Mouse (Mus musculus) heart, adult 9 months (tissue): ENCODE measurements around the gene Tpx2.

Source experiments
- DNase-seq, 2 experiments: peaks; one replicate each; pipeline ENCODE4 v3.0.0; 2022; ENCODE audit warnings: low spot score in 2 of 2

The Tpx2 gene

DNA sequence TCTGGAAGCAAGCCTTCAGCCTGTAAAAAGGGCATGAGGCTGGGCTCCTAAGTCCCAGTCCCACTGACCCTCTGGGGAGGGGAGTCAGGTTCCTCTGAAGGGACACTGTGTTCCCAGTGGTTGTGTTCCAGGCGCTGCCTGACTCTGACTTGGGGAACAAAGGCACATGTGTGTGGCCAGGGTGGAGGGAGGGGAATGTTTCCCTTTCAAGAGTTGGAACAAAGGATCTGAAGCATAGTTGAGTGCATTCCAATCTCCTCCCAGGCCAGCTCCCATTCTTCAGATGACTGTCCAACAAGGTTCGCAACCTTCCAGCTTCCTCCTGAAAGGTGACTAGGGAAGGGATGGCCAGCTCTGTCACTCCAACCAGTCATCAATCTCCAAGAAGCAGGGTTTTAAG lies 27.4 kb upstream of the Tpx2 start:
- DNase-seq: peak; percentile 87 to 95

DNA sequence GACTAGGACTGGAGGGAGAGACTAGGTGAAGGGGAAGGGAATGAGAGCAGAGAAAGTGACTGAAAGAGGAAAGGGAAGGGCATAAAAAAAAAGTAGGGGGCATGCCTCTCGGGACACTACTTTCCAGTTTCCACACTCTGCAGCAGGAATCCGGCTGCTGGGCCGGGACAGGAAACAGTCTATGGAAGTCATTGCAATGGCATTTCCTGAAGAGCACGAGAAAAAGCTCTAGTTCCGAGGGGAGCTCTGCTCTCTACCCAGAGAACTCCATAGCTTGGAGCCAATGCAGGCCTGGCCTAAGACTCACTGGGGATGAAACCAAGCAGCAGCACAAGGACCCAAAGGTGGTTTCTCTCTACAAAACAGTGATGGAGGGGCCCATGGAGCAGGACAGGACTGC lies 26.7 kb upstream of the Tpx2 start:
- peak; percentile 88 to 93 for DNase-seq

DNA sequence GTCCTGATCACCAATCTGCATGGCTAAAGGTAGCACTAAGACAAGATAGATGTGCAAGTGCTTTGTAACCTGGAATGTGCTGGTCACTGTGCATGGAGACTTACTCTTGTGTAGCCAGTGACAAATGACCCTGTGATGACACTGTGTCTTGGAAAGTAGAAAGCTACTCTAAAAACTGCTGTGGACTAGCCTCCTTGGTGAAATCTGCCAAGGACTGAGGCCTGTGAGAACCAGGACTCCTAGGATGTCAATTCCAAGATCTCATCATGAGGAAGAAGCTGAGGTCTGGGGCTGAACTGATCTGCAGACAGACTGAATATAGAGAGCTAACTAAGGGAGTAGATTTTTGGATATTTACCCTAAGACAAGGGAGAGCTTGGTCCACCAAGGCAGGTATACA lies 26.2 kb upstream of the Tpx2 start:
- DNase-seq: no peak

DNA sequence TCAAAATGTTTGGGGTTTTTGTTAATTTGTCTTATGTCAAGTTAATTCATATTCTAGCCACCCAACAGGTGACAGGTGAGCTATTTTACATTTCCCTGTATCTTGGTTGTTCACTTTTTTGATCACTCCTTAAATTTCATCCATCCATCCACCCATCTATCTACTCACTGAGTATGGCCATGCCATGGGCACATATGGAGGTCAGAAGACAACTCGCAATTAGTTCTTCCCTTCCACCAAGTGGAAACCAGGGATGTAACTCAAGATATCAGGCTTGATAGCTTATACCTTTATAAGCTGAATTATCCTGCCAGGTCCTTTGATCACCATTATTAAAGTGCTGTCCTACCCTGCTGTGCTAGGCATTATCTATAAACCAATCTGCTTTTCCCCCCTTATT lies 24.0 kb upstream of the Tpx2 start:
- DNase-seq: no peak

DNA sequence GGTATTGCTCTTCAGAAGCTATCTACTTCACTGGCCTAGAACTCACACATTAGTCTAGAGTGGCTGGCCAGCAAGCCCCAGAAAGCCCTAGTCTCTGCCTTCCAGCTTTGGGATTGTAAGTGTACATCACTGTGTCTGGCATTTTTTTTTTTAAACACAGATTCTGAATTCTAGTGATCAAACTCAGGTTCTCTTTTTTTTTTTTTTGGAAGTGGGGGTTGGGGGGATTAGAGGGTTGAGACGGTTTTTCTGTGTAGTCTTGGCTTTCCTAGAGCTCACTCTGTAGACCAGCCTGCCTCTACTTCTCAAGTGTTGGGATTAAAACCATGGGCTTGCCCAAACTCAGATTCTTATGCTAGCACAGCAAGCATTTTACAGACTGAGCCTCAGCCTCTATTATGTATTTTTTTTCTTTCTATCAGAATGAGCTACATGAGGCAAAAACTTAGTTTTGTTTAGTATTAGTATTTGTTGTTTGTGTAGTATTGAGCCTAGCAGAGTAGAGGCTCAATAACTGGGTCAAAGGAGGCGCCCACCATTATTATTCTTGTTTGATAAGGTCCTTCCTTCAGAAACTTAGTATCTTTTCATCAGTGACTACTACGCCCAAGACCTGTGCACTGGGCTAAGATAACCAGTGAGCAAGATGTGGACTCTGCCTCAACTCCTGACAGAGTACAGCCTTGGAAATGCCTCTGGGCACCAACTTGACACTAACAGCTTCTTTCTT lies 23.2 kb upstream of the Tpx2 start:
- DNase-seq: no peak

DNA sequence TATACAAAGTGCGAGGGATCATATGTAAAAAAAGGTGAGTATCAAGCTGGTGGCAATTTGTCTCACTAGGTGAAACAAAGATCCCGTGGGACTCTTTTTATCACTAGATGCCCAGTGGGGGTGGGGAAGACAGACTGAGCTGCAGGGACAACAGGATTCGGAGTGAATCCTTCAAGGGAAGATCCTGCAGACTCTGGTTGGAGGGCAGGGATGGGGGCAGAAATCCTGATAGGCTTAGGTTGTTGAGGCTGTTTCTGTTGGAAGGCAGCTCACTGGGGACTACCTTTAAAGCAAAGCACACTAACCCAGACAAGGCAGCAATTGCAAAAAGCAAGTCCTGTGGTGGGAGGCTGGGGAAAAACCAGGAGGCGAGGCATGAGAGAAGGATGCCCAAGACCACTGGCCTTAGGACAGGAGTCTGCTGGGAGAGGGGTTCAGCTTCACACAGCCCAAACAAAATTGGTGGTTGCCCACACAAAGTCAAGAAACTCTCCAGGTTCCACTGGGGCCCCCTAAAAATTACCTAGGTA lies 22.5 kb upstream of the Tpx2 start:
- no peak for DNase-seq

DNA sequence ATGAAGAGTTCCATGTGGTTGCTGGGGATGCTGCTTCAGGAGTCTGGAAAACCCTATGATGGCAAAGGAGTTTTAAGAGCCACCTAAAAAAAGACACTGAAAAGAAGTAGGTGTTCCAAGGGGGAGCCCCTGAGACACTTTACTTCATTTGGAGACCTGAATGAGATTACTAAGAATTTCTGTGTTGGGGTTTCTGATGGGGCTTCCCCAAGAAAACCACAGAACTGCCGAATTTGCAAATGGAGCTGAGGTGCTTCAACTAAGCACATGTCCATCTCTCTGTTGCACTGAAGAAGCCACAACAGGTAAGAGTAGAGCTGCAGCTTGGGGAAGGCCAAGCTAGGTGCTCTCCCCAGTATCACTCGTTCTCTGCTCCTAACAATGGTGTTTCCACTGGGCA lies 22.1 kb upstream of the Tpx2 start:
- DNase-seq: no peak

DNA sequence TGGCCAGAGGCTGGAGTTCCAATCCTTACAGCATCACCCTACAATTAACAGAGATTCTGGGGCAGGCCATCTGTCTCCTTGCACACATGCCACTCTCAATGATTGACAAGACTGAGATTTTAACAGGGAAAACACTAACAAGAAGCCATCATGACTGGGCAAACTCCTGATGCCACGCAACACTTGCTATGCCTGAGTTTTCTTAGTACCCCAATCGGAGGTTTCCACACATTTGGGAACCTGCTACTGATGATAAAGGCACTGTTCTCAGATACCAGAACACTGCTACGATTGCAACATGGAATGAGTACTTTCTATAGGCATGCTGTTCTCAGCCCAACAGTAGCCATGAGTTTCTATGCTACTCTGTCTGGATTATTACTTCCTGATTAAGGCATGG lies 21.3 kb upstream of the Tpx2 start:
- DNase-seq: no peak

DNA sequence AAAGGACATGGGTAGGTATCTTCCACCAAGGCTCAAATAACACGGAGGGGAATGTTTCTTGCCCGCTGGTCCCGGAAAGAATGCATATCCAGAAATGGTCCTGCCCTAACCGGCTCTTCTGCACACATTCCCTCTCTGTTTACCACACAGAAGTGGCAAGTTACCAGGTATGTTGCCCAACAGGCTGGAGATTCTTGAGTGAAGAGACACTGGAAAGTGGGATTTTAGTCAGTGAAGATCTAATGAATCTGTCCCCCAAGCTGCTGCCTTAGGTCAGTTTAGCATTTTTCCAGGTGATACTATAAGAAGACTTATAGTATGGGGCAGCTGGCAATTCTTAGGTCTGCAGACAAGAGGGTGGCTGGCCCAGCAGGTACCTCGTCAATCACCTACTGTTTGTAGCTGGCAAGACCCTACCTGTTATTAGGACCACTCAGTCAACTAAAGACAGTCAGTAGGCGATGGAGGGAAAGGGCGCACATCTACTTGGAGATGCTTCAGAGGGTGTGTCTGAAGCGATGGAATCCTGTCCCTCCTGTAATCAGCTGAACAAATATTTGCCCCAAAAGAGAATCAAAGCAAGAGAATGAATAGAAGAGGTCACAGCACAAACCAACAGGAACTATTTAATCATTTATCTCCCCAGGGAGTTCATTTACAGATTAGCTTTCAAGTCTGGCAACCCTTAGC lies 20.3 kb upstream of the Tpx2 start:
- DNase-seq: no peak

DNA sequence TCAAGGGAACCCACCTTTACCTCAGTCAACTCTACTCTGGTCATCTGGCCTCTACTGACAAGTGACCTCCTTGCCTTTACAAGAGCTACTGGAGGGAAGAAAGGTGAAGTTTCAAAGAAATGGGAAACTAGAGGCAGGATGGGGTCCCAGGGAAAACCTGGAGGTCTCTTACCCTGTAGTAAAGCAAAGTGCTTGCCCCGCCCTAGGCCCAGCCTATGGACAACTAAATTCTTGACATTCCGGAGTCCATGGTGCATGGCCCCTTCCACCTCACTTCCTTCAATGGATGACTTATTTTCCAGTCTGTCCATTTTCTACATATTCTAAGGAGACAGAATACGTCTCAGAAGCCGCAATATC lies 19.8 kb upstream of the Tpx2 start:
- no peak for DNase-seq

DNA sequence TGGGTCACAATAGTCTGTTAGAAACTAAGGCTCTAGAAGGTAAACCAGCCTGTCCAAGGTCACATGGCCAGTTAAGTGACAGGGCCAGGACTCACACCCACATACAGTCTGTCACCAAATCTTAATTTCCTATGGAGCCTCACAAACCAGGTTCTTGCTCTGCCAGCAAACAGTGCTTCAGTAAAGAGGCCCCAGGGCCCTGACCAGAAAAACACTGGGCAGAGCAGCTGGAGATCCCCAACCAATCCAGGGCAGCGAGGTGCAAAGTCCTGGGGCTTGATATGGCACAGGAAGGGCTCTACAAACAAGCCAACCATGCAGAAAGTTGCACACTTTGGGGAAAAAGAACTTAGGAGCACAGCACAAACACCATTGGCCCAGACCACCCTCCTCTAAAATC lies 19.2 kb upstream of the Tpx2 start:
- no peak for DNase-seq

DNA sequence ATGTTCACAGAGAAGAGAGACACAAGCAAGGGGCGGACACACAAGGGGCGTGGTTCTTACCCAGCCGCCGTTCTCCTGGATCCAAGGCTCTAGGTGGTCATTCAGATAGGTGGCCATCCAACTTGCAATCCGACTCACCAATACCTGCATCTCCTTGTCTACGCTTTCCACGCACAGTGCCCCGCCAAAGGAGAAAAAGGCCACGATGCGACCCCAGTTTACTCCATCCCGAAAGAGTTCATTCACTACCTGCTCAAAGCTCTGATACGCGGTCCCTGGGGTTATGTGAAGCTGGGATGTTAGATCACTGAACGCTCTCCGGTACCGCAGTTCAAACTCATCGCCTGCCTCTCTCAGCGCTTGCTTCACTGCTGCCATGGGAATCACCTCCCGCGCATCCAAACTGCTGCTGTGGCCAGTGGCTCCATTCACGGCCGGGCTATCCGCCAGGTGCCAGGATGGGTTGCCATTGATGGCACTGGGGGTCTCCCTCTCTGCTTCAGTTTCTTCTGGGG lies 18.3 kb upstream of the Tpx2 start:
- no peak for DNase-seq

DNA sequence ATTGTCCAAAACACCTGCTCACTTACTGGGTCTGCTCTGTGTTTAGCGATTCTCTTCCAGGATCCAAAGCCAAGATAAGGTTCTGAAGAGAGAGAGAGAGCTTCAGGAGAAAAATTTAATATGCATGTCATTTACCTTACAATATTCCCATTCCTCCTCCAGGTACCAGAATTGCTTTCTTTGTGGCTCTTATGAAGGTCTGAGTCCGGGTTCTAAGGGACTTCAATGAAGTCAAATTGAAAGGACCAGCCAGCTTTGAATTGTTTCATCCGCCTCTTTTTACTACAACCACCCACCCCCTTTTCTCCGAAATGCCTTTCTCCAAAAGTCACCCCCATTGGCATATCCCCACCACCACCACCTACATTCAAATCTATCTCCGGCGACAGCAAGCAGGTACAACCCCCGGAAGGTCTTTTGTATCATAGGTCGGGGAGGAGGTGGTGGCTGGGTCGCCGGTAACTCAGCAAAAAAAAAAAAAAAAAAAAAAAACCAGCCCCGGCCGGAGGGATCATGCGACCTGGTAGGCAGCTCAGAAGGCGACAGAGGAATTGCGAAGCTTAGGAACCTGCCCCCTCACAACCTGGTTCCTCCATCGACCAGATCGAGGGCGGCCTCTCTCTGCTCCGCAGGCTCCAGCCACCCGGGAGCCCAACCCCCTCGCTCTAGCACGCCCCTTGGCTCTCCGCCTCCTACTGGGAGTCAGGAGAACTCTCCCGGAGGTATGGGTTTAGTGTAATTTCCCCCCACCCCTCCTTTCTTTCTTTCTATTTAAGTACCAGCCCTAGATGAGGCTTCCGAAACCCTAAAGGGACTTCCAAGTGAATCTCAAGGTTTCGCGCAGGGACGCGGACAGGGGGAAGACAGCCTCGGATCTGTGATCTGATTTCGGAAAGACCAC lies 17.5 kb upstream of the Tpx2 start:
- DNase-seq: peak; percentile 94 to 95

DNA sequence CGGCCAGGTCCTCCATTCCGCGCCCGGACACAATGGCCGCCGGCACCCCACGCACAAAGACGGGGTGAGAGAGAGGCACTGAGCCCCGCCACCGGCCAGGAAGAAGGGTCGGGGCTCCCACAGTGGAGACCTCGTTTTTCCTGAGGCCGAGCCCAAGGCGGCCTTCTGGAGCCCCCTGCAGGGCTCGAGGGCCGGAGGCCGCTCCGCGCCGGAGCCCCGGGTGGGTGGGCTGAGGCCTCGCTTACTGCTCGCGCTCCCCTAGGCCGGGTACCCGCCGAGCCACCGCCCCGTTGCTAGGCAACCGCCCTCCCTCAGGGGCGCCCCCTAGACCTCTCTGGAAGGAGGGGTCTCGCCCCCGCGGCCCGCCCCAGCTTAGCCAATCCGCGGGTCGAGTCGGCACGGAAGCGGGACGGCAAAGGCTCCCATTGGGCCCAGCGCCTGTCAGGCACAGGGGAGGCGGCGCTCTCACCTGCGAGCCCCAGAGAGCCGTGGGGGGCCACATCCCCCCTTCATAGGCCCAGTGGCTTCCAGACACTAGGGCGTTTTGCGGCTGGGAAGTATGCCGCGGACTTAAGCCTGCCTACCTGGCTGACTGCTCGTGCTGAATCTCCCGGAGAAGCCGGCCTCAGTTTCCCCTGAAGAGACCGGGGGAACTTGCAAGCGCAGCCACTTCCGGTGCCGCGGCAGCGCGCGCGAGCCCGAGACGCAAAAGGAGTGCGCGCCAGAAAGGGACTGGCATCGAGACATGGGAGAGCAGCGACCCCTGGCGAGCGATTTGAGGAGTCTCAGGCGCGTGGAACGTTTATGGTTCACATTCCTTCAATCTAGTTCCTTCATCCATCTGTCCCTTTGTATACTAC lies 16.5 kb upstream of the Tpx2 start, which contains the start of gene Bcl2l1:
Gene Bcl2l1, minus strand, starts transcription at position 710 of the 860 bp plus-strand sequence.
- peak; percentile 98 to 99 for DNase-seq

DNA sequence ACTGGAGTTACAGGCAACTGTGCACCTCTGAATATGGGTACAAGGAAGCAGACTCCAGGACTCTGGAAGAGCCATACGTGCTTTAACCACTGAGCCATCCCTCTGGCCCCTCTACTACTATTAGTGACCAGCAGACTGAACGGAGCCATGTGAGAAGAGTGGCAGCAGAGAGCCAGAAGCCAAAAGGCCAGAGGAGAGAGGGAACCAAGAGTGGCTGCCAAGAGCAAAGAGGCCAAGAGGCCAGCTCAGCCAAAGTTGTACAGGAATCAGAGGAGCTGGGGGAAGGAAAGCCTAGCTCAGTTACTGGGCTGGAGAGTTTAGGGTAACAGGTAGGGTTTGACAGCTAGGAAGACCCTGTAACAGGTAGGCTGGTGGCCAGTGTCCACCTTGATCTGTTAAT lies 8.5 kb upstream of the Tpx2 start:
- no peak for DNase-seq

DNA sequence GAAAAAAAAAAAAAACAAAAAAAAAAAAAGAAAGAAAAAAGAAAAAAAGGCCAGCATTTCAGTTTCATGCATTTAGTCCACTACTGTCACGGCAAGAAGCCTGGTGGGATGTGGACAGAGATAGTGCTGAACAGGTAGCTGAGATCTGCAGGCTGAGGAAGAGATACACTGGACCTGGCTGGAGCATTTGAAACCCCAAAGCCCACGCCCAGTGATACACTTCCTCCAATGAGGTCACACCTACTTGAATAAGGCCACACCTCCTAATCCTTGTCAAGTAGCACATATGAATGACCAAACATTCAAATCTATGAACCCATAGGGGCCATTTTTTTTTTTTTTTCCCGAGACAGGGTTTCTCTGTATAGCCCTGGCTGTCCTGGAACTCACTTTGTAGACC lies 5.0 kb upstream of the Tpx2 start:
- DNase-seq: no peak

DNA sequence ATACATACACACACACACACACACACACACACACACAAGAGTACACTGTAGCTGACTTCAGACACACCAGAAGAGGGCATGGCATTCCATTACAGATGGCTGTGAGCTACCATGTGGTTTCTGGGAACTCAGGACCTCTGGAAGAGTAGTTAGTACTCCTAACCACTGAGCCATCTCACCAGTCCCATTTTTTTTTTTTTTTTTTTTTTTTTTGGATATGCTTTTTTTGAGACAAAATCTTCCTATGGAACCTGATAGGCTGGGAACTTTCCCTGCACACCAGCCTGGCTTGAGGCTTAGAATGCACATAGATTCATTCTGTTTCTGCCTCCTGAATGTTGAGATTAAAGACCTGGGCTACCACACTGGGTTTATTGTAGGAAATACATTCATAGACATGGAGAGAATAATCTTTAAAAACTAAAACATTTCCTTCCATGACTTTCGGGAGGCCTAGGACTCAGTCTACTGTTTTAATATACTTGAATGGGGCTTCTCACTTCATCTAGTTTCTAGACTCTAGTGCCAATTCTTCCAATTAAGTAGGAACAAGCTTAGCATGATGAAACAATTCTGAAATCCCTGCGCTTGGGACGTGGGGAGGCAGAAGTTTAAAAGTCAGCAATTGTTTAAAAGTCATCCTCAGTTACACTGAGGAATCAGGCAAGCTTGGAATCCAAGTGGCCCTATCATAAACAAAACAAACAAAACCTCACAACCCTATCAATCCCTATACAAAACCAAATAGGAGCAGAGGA lies 528 bp upstream of the Tpx2 start:
- no peak for DNase-seq

DNA sequence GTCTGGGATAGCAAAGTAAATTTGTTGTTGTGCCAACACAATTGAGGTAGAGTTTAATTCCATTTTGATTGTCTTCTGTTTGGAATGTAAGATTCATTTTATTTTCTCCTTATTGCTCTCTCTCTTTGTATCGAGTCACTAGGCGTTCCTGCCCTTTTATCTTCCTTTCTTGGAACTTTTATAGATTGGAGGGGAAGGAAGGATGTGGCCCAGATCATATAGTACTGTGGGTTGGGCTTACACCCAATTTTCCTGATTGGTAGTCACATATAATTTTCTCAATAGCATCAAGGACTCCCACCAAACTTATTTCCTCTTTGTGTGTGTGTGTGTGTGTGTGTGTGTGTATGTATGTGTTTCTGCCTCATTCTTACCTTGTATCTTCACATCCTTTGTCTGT lies 702 bp downstream of the Tpx2 start:
- no peak for DNase-seq

DNA sequence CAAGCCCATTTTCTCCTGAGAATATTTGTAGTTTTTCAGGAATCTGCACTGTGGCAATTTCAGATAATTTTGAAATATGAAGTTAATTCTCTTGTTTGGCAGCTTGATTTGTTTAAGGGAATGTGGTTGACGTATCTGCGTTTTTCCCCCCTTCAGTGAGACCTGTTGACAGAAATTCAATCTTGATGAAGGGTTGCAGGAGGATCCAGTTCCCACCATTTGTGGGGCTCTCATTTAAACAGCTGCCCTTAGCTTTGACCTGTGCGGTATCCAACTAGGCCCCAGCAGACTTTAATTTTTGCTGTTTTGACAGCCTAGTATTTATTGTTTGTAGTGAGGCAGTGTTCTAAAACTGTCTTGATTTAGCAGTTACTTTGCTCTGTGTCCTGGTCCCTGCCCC lies 11.7 kb downstream of the Tpx2 start:
- DNase-seq: no peak

DNA sequence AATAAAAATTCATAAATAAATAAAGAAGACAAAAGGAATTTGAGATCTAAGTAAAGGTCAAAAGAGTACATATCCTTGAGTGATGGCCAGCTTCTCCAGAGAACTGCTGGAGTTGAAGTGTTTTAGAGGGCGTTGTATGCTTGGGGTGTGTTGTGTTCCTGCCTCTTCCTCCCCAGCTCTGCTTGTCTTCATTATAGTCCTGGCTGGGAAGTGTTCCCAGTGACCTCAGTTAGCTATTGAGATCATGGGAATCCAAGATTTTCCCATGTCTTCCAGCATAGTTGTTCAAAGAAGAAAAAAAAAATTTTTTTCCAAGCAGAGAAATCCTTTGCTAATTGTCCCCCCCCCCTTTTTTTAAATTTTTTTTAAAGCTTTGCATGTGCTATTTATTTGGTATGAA lies 14.1 kb downstream of the Tpx2 start:
- DNase-seq: peak; percentile 20 to 27
